Mouse (Mus musculus): ENCODE results near the gene Myoz1.

Gene Myoz1

GRCm38 (mm10) chr14:20668154-20668810, 11.9 kb upstream of the Myoz1 start, which contains the start of gene Synpo2l:
Gene Synpo2l (minus strand): TSS chr14:20668354.
- peak; percentile 64 to 83 for DNase-seq

GRCm38 (mm10) chr14:20667469-20667868, 11.1 kb upstream of the Myoz1 start:
- DNase-seq = no peak

GRCm38 (mm10) chr14:20664436-20664835, 8.1 kb upstream of the Myoz1 start:
- no peak for DNase-seq

DNA sequence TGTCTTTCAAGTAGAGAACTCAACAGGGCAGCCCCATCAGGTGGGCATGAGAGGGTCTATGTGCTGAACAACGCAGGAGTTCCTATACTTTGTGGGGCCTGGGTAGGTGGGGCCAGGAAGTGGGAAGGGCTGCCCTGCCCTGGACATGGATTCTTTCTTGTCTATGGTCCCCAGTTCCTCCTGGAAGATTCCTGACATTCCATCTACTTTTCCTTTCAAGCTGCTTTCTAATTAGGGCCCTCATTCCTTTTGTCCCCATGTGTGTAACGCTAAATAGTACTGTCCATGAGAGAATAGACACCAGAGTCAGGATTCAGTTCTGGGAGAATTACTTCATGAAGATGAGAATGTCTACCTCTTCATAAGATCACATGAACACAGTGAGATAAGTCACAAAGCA, 7.3 kb upstream of the Myoz1 start:
- DNase-seq = no peak

DNA sequence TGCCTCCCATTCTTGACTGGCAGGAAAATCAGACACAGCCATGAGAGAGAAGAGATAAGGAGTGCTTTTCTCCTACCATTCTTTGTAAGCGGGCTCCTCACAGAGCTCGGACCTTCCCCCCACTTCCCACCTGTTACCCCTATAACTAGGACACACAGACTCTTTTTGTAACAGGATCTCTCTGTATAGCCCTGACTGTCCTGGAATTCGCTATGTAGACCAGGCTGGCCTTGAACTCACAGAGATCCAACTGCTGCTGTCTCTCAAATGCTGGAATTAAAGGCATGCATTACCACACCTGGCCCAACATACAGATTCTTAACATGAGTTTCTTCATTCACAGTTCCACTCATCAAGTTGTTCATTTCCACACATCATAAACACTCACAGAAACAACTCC, 6.4 kb upstream of the Myoz1 start:
- no peak for DNase-seq

DNA sequence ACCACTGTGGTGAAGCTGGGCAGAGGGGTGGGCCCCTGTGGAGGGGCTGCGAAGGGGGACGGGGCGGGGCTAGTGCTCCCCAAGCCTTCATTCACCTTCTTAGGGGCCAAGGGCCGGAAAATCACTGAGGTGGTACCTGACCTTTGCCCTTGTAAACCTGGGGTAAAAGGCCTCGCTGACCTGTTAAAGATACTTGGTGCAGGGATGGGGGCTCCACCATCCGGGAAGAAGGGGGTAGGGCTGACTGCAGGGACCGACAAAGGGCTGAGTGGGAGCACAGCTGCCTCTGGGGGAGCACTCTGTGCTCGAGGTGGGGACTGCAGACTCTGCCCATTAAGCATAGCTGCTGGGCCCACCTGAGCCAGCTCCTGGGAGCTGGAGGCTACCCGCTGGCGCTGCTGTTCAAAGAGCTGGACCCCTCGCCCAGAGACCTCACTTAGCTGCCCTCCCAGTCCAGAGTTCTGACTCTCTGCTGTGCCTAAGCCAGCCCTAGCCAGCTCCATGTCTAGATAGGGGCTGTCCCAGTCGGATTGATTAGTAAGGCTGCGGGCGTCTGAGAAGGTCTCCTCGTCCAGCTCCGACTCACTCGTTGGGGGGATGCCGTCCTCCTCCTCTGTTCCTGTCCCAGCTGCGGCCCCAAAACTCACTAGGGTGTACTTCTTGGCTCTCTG, 5.5 kb upstream of the Myoz1 start:
- peak in 1 of 2 experiments; percentile 83 for DNase-seq

DNA sequence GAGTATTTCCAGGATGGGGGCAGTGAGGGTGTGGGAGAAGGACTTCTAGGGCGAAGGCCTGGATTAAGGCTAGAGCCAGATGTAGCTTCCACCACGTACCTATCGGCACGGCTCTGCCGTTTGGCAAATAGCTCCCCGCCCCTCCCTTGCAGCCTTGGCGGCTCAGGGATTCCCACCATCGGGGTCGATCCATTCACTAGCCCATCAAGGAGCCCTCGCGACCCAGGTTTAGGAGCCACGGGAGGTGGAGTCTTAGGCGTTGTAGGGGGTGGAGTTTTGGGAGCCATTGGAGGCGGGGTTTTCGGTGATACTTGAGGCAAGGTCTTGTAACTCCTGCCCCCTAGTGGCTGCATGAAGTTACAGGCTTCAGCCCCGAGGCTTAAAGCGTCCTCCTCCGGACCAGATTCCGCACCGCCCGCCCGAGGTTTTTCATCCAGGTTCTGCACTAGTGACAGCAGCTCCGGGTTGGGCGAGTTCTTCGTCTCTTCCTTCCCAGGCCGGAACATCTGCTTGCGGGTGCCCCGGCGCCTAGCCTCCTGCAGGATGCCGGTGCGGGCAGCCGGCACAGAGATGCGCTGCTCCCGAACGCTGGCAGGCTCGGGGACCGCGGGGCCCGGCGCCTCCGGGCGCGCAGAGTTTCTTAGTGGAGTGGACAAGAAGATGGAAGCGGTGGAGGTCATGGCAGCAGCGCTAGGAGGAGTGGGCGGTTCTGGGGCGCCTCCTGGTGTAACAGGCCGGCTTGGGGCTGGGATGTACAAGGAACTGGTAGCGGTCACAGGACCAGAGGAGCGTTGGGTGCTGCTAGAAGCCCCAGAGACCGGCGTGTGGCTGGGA, 4.7 kb upstream of the Myoz1 start:
- DNase-seq = peak; percentile 96 to 98

- no peak for DNase-seq
These were observed 3.3 kb upstream of the Myoz1 start for GRCm38 (mm10) chr14:20659687-20660086.

GRCm38 (mm10) chr14:20658902-20659301, 2.6 kb upstream of the Myoz1 start:
- no peak for DNase-seq

DNA sequence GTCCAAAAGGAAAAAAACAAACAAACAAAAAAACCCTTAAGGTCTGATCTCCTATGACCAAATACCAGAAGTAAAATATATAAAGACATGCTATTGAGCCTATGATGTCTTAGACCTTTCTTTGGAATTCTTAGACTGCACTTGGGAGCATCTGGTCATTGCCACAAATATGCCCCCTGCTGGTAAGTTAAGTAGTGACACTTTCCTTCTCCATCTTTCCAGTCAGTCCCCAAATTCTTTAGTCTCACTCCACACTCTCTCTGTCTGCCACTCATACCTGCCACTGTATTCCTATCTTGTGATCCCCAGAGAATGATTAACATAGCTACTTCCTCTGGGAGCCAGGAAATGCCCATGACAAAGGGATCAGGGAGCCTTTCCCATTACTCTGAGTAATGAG, 2.0 kb upstream of the Myoz1 start:
- DNase-seq = peak in 1 of 2 experiments; percentile 67

DNA sequence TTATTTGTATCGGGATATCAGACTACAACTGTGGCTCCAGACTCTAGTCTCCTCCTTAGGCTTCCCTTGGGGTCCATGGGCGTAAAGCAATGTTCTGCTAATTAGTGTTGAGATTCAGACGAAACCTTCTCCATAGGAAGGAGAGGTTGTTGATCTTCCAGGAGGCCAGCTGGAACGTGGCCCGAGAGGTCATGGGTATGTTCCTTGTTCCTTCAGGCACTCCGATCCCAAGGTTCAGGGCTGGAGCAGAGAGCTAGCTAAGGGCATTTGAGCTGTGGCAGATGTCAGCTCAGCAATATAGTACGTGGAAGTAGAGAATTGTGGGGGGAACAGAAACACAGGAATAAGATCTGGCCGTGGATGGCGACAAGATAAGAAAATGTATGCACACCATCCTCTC, 609 bp downstream of the Myoz1 start:
- DNase-seq = no peak

DNA sequence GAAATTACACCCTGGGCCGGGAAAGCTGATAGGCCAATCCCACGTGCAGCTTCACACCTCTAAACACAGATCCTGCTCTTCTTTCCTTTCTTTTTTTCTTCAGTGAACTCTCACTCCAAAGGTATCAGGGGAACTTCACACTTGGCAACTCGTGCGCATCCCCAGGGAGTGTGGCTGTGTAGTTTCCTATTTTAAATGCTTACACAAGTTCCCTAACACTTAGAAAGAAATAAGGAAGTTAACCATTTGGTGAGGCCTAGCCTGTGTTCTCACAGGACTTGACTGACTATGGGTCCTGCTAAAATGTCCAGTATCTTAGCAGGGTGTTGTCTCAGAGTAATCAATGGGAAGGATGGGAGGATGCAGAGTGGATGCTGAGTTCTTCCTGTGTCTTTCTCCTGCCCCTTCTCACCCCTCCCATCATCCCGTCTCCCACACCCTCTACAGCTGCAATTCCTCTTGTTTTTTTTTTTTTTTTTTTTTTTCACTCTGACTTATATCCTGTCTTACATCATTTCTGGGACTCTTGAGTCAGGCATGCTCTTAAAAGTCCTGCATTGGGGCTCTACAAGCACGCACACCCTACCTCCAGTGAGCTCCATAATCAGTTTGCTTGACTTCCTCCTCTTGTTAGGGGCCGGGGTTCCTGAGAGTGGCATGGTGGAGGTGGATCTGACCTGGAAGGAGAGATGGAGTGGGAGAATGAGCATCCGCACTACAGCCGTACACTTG, 1.5 kb downstream of the Myoz1 start:
- DNase-seq = no peak

- DNase-seq = no peak
These were observed 4.6 kb downstream of the Myoz1 start for GRCm38 (mm10) chr14:20651722-20652256.

- no peak for DNase-seq
These were observed 5.3 kb downstream of the Myoz1 start for GRCm38 (mm10) chr14:20651000-20651399.

- no peak for DNase-seq
These were observed 10.0 kb downstream of the Myoz1 start for GRCm38 (mm10) chr14:20646381-20646780.

- DNase-seq = no peak
These were observed 10.8 kb downstream of the Myoz1 start for GRCm38 (mm10) chr14:20645547-20645946.

GRCm38 (mm10) chr14:20641438-20641875, 14.9 kb downstream of the Myoz1 start:
- no peak for DNase-seq

GRCm38 (mm10) chr14:20640644-20641437, 15.5 kb downstream of the Myoz1 start, which contains the start of gene Usp54:
Gene Usp54 (minus strand): TSS chr14:20641063.
- DNase-seq = peak; percentile 99

DNA sequence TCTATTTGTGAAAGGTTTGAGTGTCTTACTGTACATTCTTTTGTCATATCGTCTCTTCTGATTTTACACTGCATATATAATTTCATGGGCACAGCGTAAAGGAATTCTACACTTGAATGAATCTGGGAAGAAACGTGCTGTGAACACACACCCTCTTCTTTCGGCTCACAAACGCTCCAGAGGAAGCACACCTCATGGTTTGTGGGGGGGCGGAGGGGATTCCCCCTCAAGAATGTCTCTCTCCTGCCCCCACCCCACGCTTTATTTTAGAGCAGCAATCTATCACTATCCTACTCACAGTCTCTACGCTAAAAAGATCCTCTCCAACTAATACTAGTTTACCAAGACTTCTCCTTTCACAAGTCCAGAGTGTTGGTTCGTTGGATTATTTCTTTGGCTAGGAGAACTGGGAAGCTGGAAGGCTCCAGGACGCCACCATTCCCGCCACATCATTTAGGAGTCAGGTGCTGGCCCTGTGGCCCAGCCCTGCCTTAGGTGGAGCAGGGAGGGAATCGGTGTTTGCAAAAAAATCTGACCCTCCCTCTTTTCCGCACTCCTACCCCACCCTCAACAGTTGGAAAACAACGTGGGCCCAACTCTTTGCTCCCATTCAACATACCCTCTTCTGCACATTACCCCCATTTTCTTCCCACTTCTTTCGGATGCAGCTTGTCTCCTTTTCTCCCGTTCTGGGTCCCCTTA, 16.3 kb downstream of the Myoz1 start:
- no peak for DNase-seq

GRCm38 (mm10) chr14:20638702-20639101, 17.6 kb downstream of the Myoz1 start:
- DNase-seq = no peak

Measured in kidney, postnatal 25 days (tissue).